Mouse (Mus musculus) CD4-positive helper T cell, adult 2 months (primary cell): Measurements from ENCODE around the gene Fas.
A peak's percentile ranks its signal among the peaks of the same experiment; 100 is the strongest.

Source experiments
- DNase-seq: peaks from one replicate; pipeline ENCODE4 v3.0.0-alpha.2; 2012; ENCODE audit warnings: low read depth, missing footprints, low spot score

Fas gene

GRCm38 (mm10) chr19:34289948-34290789 is at the start of gene Fas:
Gene Fas (plus strand): TSS chr19:34290666.
- DNase-seq = peak; percentile 85

- peak; percentile 49 for DNase-seq
These were observed 49.1 kb upstream of the Fas start for GRCm38 (mm10) chr19:34241247-34241915.

- DNase-seq = no peak
These were observed 47.5 kb upstream of the Fas start for GRCm38 (mm10) chr19:34242925-34243324.

- peak; percentile 85 for DNase-seq
These were observed 46.4 kb upstream of the Fas start for GRCm38 (mm10) chr19:34244056-34244455.

GRCm38 (mm10) chr19:34248558-34248957 is 41.9 kb upstream of the Fas start:
- DNase-seq = peak; percentile 57

- no peak for DNase-seq
These were observed 39.8 kb upstream of the Fas start for GRCm38 (mm10) chr19:34250621-34251020.

- no peak for DNase-seq
These were observed 38.6 kb upstream of the Fas start for GRCm38 (mm10) chr19:34251900-34252299.

- DNase-seq = no peak
These were observed 38.0 kb upstream of the Fas start for GRCm38 (mm10) chr19:34252450-34252849.

- peak; percentile 39 for DNase-seq
These were observed 36.2 kb upstream of the Fas start for GRCm38 (mm10) chr19:34254101-34254879.

GRCm38 (mm10) chr19:34254880-34255681 is 35.4 kb upstream of the Fas start, which contains the start of gene Acta2:
Gene Acta2 (minus strand): TSS chr19:34255590.
- no peak for DNase-seq

- DNase-seq = no peak
These were observed 34.3 kb upstream of the Fas start for GRCm38 (mm10) chr19:34256149-34256548.

GRCm38 (mm10) chr19:34256936-34257335 is 33.5 kb upstream of the Fas start:
- no peak for DNase-seq

- DNase-seq = no peak
These were observed 28.0 kb upstream of the Fas start for GRCm38 (mm10) chr19:34262273-34262974.

- DNase-seq = no peak
These were observed 24.8 kb upstream of the Fas start for GRCm38 (mm10) chr19:34265604-34266193.

GRCm38 (mm10) chr19:34268991-34269390 is 21.5 kb upstream of the Fas start:
- DNase-seq = no peak

- DNase-seq = no peak
These were observed 20.2 kb upstream of the Fas start for GRCm38 (mm10) chr19:34270106-34270726.

- no peak for DNase-seq
These were observed 19.5 kb upstream of the Fas start for GRCm38 (mm10) chr19:34270824-34271464.

GRCm38 (mm10) chr19:34273073-34273472 is 17.4 kb upstream of the Fas start:
- no peak for DNase-seq

GRCm38 (mm10) chr19:34278078-34278477 is 12.4 kb upstream of the Fas start:
- no peak for DNase-seq
